ENCODE assay signal across 12 mouse cellular contexts in the genomic region with DNA sequence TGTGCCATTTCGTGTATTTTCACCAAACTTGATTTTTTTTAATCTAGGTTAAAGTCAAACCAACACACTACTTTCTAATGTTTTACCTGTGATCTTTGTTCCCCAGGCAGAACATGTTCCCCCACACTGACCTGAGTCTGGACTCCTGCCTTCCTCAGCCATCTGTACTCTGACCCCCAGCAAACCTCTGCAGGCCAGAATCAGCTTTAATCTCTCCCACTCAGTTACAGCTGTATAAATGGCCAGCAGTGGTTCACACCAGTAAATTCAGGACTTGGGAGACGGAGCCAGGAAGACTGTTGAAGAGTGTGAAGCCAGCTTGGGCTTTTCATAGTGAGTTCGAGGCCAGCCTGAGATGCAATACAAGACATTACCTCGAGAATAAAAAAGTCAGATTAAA.
DNase-seq lines count a peak whose midpoint lies in the region; ATAC-seq and TF ChIP-seq lines count a peak whose summit lies in the region.
"Had no signal": no experiment of that assay in that cellular context is flagged by ENCODE, and none has a peak within 500 bp of the region (broad histone marks: within the 10 kb centered on the region; RNA-seq: fewer than 3 reads in every experiment).

No protein-coding gene starts in this region.

- H3K27me3 ChIP-seq in lung, postnatal 0 days (replicated peaks; ENCODE audit: insufficient read depth, low read length), result no peaks in the 10 kb centered on the region
- no peaks in the 10 kb centered on the region for H3K27me3 ChIP-seq in kidney, postnatal 0 days (ENCODE audit: insufficient read depth, low read length)
- H3K27me3 ChIP-seq in small intestine, adult 2 months (ENCODE audit: control insufficient read depth, insufficient read depth, low read length), result no peaks in the 10 kb centered on the region
- H3K27me3 ChIP-seq: limb, embryonic 12.5 days had no signal

- H3K9ac ChIP-seq in lung, postnatal 0 days (replicated peaks; ENCODE audit: low read depth), result no peak overlapping the region
- H3K9ac ChIP-seq in kidney, postnatal 0 days (ENCODE audit: low read depth, low read length), result no peak overlapping the region
- H3K9ac ChIP-seq: hindbrain, embryonic 14.5 days; limb, embryonic 12.5 days had no signal

- H3K4me1 ChIP-seq in lung, postnatal 0 days (ENCODE audit: insufficient read depth, low read depth, low read length), result peaks cover 7% of the 10 kb centered on the region; the same call in 1 of the 2 replicates
- no peaks in the 10 kb centered on the region for H3K4me1 ChIP-seq in kidney, postnatal 0 days (replicated peaks; ENCODE audit: insufficient read depth, low read length)
- H3K4me1 ChIP-seq in small intestine, adult 2 months (ENCODE audit: control insufficient read depth, insufficient read depth, insufficient read length, low read length), result peaks cover 17% of the 10 kb centered on the region; the same call in 1 of the 2 replicates

- H3K4me2 ChIP-seq in lung, postnatal 0 days (replicated peaks; ENCODE audit: low read depth, low read length), result no peak overlapping the region; the same call in 1 of the 2 replicates
- no peak overlapping the region for H3K4me2 ChIP-seq in kidney, postnatal 0 days (ENCODE audit: low read length)
- H3K4me2 ChIP-seq: hindbrain, embryonic 14.5 days; limb, embryonic 12.5 days had no signal

- no peak for TF ChIP-seq POLR2A in small intestine, adult 2 months (IDR thresholded peaks at IDR 0.05; ENCODE audit: low read depth, low read length)

- no peaks in the 10 kb centered on the region for H3K9me3 ChIP-seq in lung, postnatal 0 days (ENCODE audit: low read length)
- H3K9me3 ChIP-seq in kidney, postnatal 0 days (replicated peaks; ENCODE audit: low read length), result no peaks in the 10 kb centered on the region
- H3K9me3 ChIP-seq: limb, embryonic 12.5 days had no signal

- TF ChIP-seq CTCF in gastrocnemius, adult 2 months (IDR thresholded peaks at IDR 0.05), result no peak
- TF ChIP-seq CTCF in lung, postnatal 0 days (IDR thresholded peaks at IDR 0.05), result no peak
- no peak for TF ChIP-seq CTCF in kidney, postnatal 0 days (IDR thresholded peaks at IDR 0.05; ENCODE audit: low read depth)
- TF ChIP-seq CTCF in small intestine, adult 2 months (IDR thresholded peaks at IDR 0.05; ENCODE audit: extremely low read depth, insufficient read length, insufficient replicate concordance, low read depth, low read length), result no peak

- peak; percentile 17 for DNase-seq in gastrocnemius, adult 2 months
- DNase-seq in gastrocnemius, adult 18-20 months (ENCODE audit: low spot score), result no peak
- DNase-seq in lung, postnatal 0 days (ENCODE audit: low spot score), result no peak
- no peak for DNase-seq in lung, postnatal 14 days
- no peak for DNase-seq in kidney, postnatal 0 days (ENCODE audit: low spot score)
- DNase-seq in urinary bladder, adult 2 months (ENCODE audit: low spot score), result no peak
- DNase-seq in gastrocnemius, postnatal 10 days, result no peak
- DNase-seq: cerebellum, postnatal 25 days; midbrain, embryonic 14.5 days had no signal

- 52% methylated on average over 4 of the region's 4 CpGs for WGBS in lung, postnatal 0 days
- WGBS in kidney, postnatal 0 days, result 72% methylated on average over 4 of the region's 4 CpGs
- WGBS in small intestine, adult 2 months, result 27% methylated on average over 4 of the region's 4 CpGs

- intact Hi-C loops in gastrocnemius, adult 2 months (cut with DNase I), result no loop called here

- no peaks in the 10 kb centered on the region for H3K36me3 ChIP-seq in lung, postnatal 0 days (ENCODE audit: insufficient read depth, low read length)
- no peaks in the 10 kb centered on the region for H3K36me3 ChIP-seq in kidney, postnatal 0 days (ENCODE audit: insufficient read depth, low read length)
- no peaks in the 10 kb centered on the region for H3K36me3 ChIP-seq in small intestine, adult 2 months (ENCODE audit: control insufficient read depth, insufficient read depth, low read length)

- TF ChIP-seq EP300 in lung, postnatal 0 days (IDR thresholded peaks at IDR 0.05), result no peak

- ATAC-seq in lung, postnatal 0 days, result no peak
- ATAC-seq in kidney, postnatal 0 days (replicated peaks; ENCODE audit: low FRiP score, low read depth), result peak; percentile 79

- H3K27ac ChIP-seq in gastrocnemius, adult 2 months, result peak overlapping the region; percentile 63
- H3K27ac ChIP-seq in lung, postnatal 0 days (ENCODE audit: low read length), result peak overlapping the region; percentile 70
- no peak overlapping the region for H3K27ac ChIP-seq in kidney, postnatal 0 days
- H3K27ac ChIP-seq in small intestine, adult 2 months (ENCODE audit: insufficient read depth, low read depth, low read length), result peak overlapping the region; percentile 51; the same call in 1 of the 2 replicates
- H3K27ac ChIP-seq: hindbrain, embryonic 14.5 days; limb, embryonic 12.5 days had no signal

- no peak overlapping the region for H3K4me3 ChIP-seq in gastrocnemius, adult 2 months
- no peak overlapping the region for H3K4me3 ChIP-seq in lung, postnatal 0 days (ENCODE audit: low read depth, low read length)
- no peak overlapping the region for H3K4me3 ChIP-seq in kidney, postnatal 0 days (replicated peaks; ENCODE audit: low read depth, low read length)
- no peak overlapping the region for H3K4me3 ChIP-seq in small intestine, adult 2 months (ENCODE audit: low read depth, low read length)
- H3K4me3 ChIP-seq: limb, embryonic 12.5 days had no signal
